Mouse (Mus musculus): ENCODE measurements around the gene Sfmbt1.

DNA sequence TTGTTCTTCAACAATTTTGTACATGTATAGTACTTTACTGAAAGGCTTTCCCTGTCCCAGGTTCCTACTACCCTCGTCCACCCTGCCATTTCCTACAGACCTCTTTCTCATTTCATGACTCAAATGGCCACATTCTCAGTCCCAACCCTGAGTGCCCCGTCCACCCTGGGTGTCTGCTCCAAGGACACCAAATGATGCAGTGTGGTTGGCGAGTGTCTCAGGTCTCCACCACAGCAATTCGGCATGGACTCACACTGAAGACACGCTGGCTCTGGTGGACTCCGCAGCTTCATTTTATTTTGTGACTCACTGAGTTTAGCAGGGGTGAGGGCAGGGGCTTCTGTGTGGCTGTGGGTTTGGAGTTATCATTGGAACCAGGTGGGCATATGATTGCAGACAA is 44.5 kb upstream of the Sfmbt1 start:
- TF ChIP-seq GATA1 (IDR thresholded peaks at IDR 0.05; ENCODE audit: borderline replicate concordance, low read length) (no peak), FLI1 (IDR thresholded peaks at IDR 0.05; ENCODE audit: low read length) (no peak)
